Mouse (Mus musculus): ENCODE results near the gene 4931429L15Rik. TPM values are rescaled to one million over a fixed set of nuclear protein-coding genes. Genes with fewer than 3 reads are reported as not detected.
"Not testable (repeated sequence)": the region's sequence is repeated elsewhere in the genome, so short reads cannot be mapped to it uniquely, and the experiment has no call there.

The 4931429L15Rik gene
- not detected in 2 replicates for total RNA-seq (2015; ENCODE audit: low replicate concordance)
- not detected in 2 replicates for total RNA-seq (2017; ENCODE audit: low replicate concordance)

GRCm38 (mm10) chr9:46319886-46320285, at the start of gene 4931429L15Rik:
Gene 4931429L15Rik (minus strand): TSS chr9:46319986.
- ATAC-seq (replicated peaks; ENCODE audit: low FRiP score, poor library complexity, severe bottlenecking), result not testable (repeated sequence)

- ATAC-seq (replicated peaks; ENCODE audit: low FRiP score, poor library complexity, severe bottlenecking), result no peak
These were observed 42.7 kb upstream of the 4931429L15Rik start for GRCm38 (mm10) chr9:46362459-46362858.

- no peak for ATAC-seq (replicated peaks; ENCODE audit: low FRiP score, poor library complexity, severe bottlenecking)
These were observed 41.8 kb upstream of the 4931429L15Rik start for GRCm38 (mm10) chr9:46361461-46362111.

- ATAC-seq (replicated peaks; ENCODE audit: low FRiP score, poor library complexity, severe bottlenecking), result peak; percentile 67; the same call in 1 of the 2 replicates
These were observed 34.2 kb upstream of the 4931429L15Rik start for GRCm38 (mm10) chr9:46353992-46354391.

- no peak for ATAC-seq (replicated peaks; ENCODE audit: low FRiP score, poor library complexity, severe bottlenecking)
These were observed 33.5 kb upstream of the 4931429L15Rik start for GRCm38 (mm10) chr9:46353330-46353724.

- no peak for ATAC-seq (replicated peaks; ENCODE audit: low FRiP score, poor library complexity, severe bottlenecking)
These were observed 33.0 kb upstream of the 4931429L15Rik start for GRCm38 (mm10) chr9:46352651-46353329.

- no peak for ATAC-seq (replicated peaks; ENCODE audit: low FRiP score, poor library complexity, severe bottlenecking)
These were observed 30.7 kb upstream of the 4931429L15Rik start for GRCm38 (mm10) chr9:46350451-46350981.

GRCm38 (mm10) chr9:46345887-46346665, 26.3 kb upstream of the 4931429L15Rik start:
- ATAC-seq (replicated peaks; ENCODE audit: low FRiP score, poor library complexity, severe bottlenecking), result no peak

GRCm38 (mm10) chr9:46339051-46339652, 19.4 kb upstream of the 4931429L15Rik start:
- ATAC-seq (replicated peaks; ENCODE audit: low FRiP score, poor library complexity, severe bottlenecking), result no peak

GRCm38 (mm10) chr9:46338384-46338783, 18.6 kb upstream of the 4931429L15Rik start:
- no peak for ATAC-seq (replicated peaks; ENCODE audit: low FRiP score, poor library complexity, severe bottlenecking)

- ATAC-seq (replicated peaks; ENCODE audit: low FRiP score, poor library complexity, severe bottlenecking), result no peak
These were observed 18.1 kb upstream of the 4931429L15Rik start for GRCm38 (mm10) chr9:46337852-46338291.

GRCm38 (mm10) chr9:46337331-46337730, 17.5 kb upstream of the 4931429L15Rik start:
- no peak for ATAC-seq (replicated peaks; ENCODE audit: low FRiP score, poor library complexity, severe bottlenecking)

- not testable (repeated sequence) for ATAC-seq (replicated peaks; ENCODE audit: low FRiP score, poor library complexity, severe bottlenecking)
These were observed 16.5 kb upstream of the 4931429L15Rik start for GRCm38 (mm10) chr9:46336294-46336693.

GRCm38 (mm10) chr9:46335461-46335995, 15.7 kb upstream of the 4931429L15Rik start:
- no peak for ATAC-seq (replicated peaks; ENCODE audit: low FRiP score, poor library complexity, severe bottlenecking)

- no peak for ATAC-seq (replicated peaks; ENCODE audit: low FRiP score, poor library complexity, severe bottlenecking)
These were observed 14.8 kb upstream of the 4931429L15Rik start for GRCm38 (mm10) chr9:46334471-46335025.

- ATAC-seq (replicated peaks; ENCODE audit: low FRiP score, poor library complexity, severe bottlenecking), result no peak
These were observed 11.5 kb upstream of the 4931429L15Rik start for GRCm38 (mm10) chr9:46331301-46331700.

GRCm38 (mm10) chr9:46330586-46330895, 10.8 kb upstream of the 4931429L15Rik start:
- ATAC-seq (replicated peaks; ENCODE audit: low FRiP score, poor library complexity, severe bottlenecking), result no peak

GRCm38 (mm10) chr9:46329801-46330585, 10.2 kb upstream of the 4931429L15Rik start:
- no peak for ATAC-seq (replicated peaks; ENCODE audit: low FRiP score, poor library complexity, severe bottlenecking)

- ATAC-seq (replicated peaks; ENCODE audit: low FRiP score, poor library complexity, severe bottlenecking), result no peak
These were observed 9.5 kb upstream of the 4931429L15Rik start for GRCm38 (mm10) chr9:46329250-46329648.

Measured in erythroblast, adult 5-6 weeks (primary cell).